Mouse (Mus musculus): ENCODE data around the gene Mrpl2. TPM values are rescaled to one million over a fixed set of nuclear protein-coding genes. Genes with fewer than 3 reads are reported as not detected.

Gene Mrpl2
- polyA plus RNA-seq, 1 experiment from 2014 or later: 67.9 TPM

DNA sequence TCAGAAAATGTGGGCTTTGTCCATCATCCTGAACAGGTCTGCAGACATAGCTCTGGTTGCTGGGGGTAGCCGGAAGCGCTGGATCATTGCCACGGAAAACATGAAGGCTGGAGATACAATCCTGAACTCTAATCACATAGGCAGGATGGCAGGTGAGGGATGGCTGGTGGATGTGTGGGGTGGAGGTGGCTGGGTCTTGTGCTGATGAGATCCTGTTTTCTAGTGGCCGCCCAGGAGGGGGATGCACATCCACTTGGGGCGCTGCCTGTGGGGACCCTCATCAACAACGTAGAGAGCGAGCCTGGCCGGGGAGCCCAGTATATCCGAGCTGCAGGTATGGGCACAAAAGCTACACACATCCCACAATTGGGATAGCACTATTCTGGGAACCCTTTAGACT lies 2.4 kb downstream of the Mrpl2 start:
- H3K27ac ChIP-seq (replicated peaks): no peak overlapping the region
- no peak for ATAC-seq (ENCODE audit: insufficient read depth)
- no peaks in the 10 kb centered on the region for H3K9me3 ChIP-seq (replicated peaks)
- 84% methylated on average over 9 of the region's 9 CpGs for WGBS (ENCODE audit: insufficient replicate concordance)
- H3K36me3 ChIP-seq (replicated peaks): peaks cover 24% of the 10 kb centered on the region
- no peaks in the 10 kb centered on the region for H3K27me3 ChIP-seq
- no peak overlapping the region for H3K4me3 ChIP-seq (replicated peaks)
- no peak overlapping the region for H3K4me2 ChIP-seq
- no peak overlapping the region for H3K9ac ChIP-seq
- H3K4me1 ChIP-seq (replicated peaks): peaks cover 63% of the 10 kb centered on the region

DNA sequence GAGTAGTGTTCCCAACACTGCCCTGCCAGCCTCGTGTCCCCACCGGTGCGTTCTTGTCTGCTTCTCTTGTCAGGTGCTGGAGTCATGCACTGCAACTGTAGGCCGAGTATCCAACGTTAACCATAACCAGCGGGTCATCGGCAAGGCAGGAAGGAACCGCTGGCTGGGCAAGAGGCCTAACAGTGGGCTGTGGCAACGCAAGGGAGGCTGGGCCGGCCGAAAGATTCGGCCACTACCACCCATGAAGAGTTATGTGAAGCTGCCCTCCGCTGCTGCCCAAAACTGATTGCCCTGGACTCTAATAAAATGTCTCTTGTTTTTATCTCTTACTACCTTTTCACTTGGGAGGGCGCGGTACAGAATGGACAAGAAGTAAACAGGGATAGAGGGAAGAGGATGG lies 3.8 kb downstream of the Mrpl2 start:
- H3K4me1 ChIP-seq (replicated peaks): peaks cover 53% of the 10 kb centered on the region
- H3K4me2 ChIP-seq: peak overlapping the region; percentile 98
- H3K27ac ChIP-seq (replicated peaks): peak overlapping the region; percentile 85
- peaks cover 38% of the 10 kb centered on the region for H3K36me3 ChIP-seq (replicated peaks)
- peak overlapping the region; percentile 70 for H3K9ac ChIP-seq
- no peak for ATAC-seq (ENCODE audit: insufficient read depth)
- H3K4me3 ChIP-seq (replicated peaks): peak overlapping the region; percentile 74
- H3K9me3 ChIP-seq (replicated peaks): no peaks in the 10 kb centered on the region
- no peaks in the 10 kb centered on the region for H3K27me3 ChIP-seq
- 23% methylated on average over 15 of the region's 15 CpGs for WGBS (ENCODE audit: insufficient replicate concordance)

DNA sequence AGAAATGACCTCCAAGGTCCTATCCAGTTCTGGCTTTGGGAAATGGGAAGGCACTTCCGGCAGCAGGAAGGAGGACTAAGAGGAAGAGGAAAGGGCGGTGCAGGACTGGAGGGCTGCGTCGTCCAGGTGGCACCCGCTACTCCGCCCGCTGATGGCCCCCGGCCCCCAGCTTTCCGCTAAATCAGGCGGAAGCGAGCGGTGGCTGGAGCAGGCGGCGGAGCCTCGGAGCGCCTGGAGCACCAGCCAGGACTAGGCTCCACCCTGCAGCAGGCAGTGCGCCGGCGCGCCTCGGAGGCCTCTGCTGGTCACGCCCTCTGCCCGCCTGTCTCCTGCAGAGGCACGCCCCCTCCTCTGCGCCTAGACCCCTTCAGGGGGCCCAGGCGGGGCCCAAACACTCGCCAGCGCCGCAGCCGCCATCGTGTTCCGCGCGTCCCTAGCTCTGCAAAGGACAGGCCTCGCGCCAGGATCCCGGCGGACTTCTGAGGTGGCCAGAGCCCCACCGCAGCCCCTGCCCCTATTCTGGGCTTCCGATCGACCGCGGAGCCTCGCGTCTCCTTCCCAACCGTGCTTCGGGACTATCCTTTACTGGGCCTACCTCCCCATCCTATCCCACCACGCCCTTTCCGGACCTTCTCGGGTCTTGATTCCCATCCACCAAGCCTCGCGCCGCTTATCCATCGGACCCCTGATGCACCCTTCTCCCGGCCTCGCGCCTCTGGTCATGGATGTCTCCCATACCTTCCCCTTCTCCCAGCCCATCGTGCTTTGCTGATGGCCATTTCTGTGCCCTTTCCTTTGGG lies 4.4 kb downstream of the Mrpl2 start, which contains the start of gene Cul7:
Cul7 (plus strand) TSS at position 106 of the 800 bp plus-strand sequence.
- peak; percentile 76 for ATAC-seq (ENCODE audit: insufficient read depth)
- Histone ChIP-seq H3K4me2 (peak within 1 kb of the TSS; percentile 98), H3K27ac (replicated peaks) (peak within 1 kb of the TSS; percentile 85), H3K27me3 (no peaks in the 10 kb centered on the region), H3K4me1 (replicated peaks) (peaks cover 49% of the 10 kb centered on the region), H3K9me3 (replicated peaks) (no peaks in the 10 kb centered on the region), H3K36me3 (replicated peaks) (peaks cover 41% of the 10 kb centered on the region), H3K4me3 (replicated peaks) (peak within 1 kb of the TSS; percentile 74), H3K9ac (peak within 1 kb of the TSS; percentile 70)
- WGBS (ENCODE audit: insufficient replicate concordance): under 1% methylated on average over 58 of the region's 58 CpGs

DNA sequence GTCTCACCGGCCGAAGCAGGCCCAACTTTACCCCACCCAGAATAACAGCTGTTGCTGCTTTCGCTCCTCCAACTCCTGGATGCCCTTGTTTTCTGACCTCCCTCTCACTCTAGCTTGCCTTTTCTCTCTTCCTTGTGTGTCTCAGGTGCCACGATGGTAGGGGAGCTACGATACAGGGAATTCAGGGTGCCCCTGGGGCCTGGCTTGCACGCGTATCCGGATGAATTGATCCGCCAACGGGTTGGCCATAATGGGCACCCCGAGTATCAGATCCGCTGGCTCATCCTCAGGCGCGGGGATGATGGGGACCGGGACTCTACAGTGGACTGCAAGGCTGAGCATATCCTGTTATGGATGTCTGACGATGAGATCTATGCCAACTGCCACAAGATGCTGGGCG lies 5.3 kb downstream of the Mrpl2 start:
- peak overlapping the region; percentile 74 for H3K4me3 ChIP-seq (replicated peaks)
- H3K27ac ChIP-seq (replicated peaks): 0 out of 2 replicates have a peak overlapping the region, but pooled peaks have one; percentile 85
- H3K9ac ChIP-seq: peak overlapping the region; percentile 70; the same call in 1 of the 2 replicates
- H3K36me3 ChIP-seq (replicated peaks): peaks cover 44% of the 10 kb centered on the region
- 73% methylated on average over 17 of the region's 17 CpGs for WGBS (ENCODE audit: insufficient replicate concordance)
- no peak for ATAC-seq (ENCODE audit: insufficient read depth)
- no peaks in the 10 kb centered on the region for H3K27me3 ChIP-seq
- no peaks in the 10 kb centered on the region for H3K9me3 ChIP-seq (replicated peaks)
- H3K4me2 ChIP-seq: peak overlapping the region; percentile 98
- peaks cover 52% of the 10 kb centered on the region for H3K4me1 ChIP-seq (replicated peaks)

DNA sequence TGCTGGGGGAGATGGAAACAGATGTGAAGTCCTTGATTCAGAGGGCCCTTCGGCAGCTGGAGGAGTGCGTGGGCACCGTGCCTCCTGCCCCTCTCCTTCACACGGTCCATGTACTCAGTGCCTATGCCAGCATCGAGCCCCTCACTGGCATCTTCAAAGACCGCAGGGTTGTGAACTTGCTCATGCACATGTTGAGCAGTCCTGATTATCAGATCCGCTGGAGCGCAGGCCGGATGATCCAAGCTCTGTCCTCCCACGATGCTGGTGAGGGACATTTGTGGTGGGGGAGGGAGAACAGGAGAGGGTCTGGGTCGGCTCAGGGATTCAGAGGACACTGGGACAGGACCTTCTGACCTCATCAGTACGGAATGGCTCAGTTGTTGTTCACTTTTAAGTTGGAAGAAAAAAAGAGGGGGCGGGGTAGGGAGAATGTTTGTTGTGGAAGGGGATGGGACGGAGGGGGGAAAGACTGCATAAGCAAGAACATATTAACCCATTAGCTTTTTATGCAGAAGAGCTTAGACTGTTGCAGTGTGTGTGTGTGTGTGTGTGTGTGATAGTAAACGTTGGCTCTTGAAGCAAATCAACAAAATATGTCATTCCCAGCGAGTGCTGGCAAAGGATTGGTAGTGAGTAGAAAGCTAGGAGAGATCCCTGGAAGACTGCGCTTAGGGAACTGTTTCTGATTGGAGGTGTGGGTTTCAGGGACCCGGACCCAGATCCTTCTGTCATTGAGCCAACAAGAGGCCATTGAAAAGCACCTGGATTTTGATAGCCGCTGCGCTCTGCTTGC lies 5.9 kb downstream of the Mrpl2 start:
- no peaks in the 10 kb centered on the region for H3K9me3 ChIP-seq (replicated peaks)
- no peak for ATAC-seq (ENCODE audit: insufficient read depth)
- peaks cover 48% of the 10 kb centered on the region for H3K36me3 ChIP-seq (replicated peaks)
- peaks cover 46% of the 10 kb centered on the region for H3K4me1 ChIP-seq (replicated peaks)
- peak overlapping the region; percentile 98 for H3K4me2 ChIP-seq
- WGBS (ENCODE audit: insufficient replicate concordance): 73% methylated on average over 20 of the region's 20 CpGs
- no peak overlapping the region for H3K9ac ChIP-seq
- no peaks in the 10 kb centered on the region for H3K27me3 ChIP-seq
- peak overlapping the region; percentile 74 for H3K4me3 ChIP-seq (replicated peaks)
- H3K27ac ChIP-seq (replicated peaks): no peak overlapping the region

DNA sequence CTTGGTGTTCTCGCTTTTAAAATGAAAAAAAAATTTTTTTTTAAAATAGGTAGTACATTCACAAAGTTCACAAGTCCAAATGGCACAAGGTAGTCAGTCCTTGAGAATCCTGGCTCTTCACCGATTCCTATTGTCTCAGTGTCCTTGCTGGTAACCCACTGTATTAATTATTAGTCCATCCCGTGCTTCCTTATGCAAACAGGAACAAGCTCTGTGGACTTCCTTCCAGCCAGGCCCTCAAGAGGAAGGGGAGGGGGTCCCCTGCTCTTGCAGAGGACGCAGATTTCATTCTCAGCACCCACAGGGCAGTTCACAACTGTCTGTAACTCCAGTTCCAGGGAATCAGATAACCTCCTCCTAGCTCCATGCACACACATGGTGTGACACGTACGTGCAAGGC lies 10.0 kb downstream of the Mrpl2 start:
- WGBS (ENCODE audit: insufficient replicate concordance): 70% methylated on average over 6 of the region's 6 CpGs
- Histone ChIP-seq H3K9me3 (replicated peaks) (no peaks in the 10 kb centered on the region), H3K27me3 (no peaks in the 10 kb centered on the region), H3K4me3 (replicated peaks) (no peak overlapping the region), H3K4me2 (no peak overlapping the region), H3K36me3 (replicated peaks) (peaks cover 60% of the 10 kb centered on the region), H3K27ac (replicated peaks) (no peak overlapping the region), H3K4me1 (replicated peaks) (peaks cover 24% of the 10 kb centered on the region), H3K9ac (no peak overlapping the region)
- ATAC-seq (ENCODE audit: insufficient read depth): no peak

DNA sequence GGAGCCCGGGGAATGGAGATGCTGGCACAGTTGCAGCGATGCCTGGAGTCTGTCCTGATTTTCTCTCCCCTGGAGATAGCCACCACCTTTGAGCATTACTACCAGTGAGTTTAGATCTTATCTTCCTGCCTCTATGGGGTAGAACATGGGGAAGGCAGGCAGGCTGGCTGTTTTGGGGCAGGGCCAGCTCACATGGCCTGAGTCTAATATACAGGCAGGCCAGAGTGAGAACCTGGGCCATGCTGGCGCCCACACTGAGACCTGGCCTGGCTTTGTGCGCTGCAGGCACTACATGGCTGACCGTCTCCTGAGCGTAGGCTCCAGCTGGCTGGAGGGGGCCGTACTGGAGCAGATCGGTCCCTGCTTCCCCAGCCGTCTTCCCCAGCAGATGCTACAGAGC lies 15.3 kb downstream of the Mrpl2 start:
- H3K4me2 ChIP-seq: no peak overlapping the region
- H3K36me3 ChIP-seq (replicated peaks): peaks cover 73% of the 10 kb centered on the region
- H3K9ac ChIP-seq: no peak overlapping the region
- no peaks in the 10 kb centered on the region for H3K27me3 ChIP-seq
- H3K9me3 ChIP-seq (replicated peaks): no peaks in the 10 kb centered on the region
- no peak for ATAC-seq (ENCODE audit: insufficient read depth)
- no peak overlapping the region for H3K27ac ChIP-seq (replicated peaks)
- 87% methylated on average over 9 of the region's 9 CpGs for WGBS (ENCODE audit: insufficient replicate concordance)
- no peak overlapping the region for H3K4me3 ChIP-seq (replicated peaks)
- no peaks in the 10 kb centered on the region for H3K4me1 ChIP-seq (replicated peaks)

DNA sequence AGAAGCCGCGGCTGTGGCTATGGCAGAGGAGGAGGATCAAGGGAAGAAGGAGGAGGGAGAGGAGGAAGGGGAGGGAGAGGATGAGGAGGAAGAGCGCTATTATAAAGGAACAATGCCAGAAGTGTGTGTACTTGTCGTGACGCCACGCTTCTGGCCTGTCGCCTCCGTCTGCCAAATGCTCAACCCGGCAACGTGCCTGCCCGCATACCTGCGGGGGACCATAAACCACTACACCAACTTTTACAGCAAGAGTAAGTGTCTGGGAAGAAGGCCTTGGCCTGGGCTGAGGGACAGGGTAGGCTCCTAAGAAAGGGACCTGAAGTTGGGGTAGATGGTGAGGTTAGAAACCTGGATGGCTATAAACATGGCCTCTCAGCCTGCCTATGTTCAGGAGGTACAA lies 16.0 kb downstream of the Mrpl2 start:
- no peaks in the 10 kb centered on the region for H3K27me3 ChIP-seq
- no peak for ATAC-seq (ENCODE audit: insufficient read depth)
- peaks cover 73% of the 10 kb centered on the region for H3K36me3 ChIP-seq (replicated peaks)
- no peak overlapping the region for H3K4me2 ChIP-seq
- no peaks in the 10 kb centered on the region for H3K4me1 ChIP-seq (replicated peaks)
- H3K27ac ChIP-seq (replicated peaks): no peak overlapping the region
- H3K9ac ChIP-seq: no peak overlapping the region
- no peaks in the 10 kb centered on the region for H3K9me3 ChIP-seq (replicated peaks)
- H3K4me3 ChIP-seq (replicated peaks): no peak overlapping the region
- WGBS (ENCODE audit: insufficient replicate concordance): 85% methylated on average over 12 of the region's 12 CpGs

DNA sequence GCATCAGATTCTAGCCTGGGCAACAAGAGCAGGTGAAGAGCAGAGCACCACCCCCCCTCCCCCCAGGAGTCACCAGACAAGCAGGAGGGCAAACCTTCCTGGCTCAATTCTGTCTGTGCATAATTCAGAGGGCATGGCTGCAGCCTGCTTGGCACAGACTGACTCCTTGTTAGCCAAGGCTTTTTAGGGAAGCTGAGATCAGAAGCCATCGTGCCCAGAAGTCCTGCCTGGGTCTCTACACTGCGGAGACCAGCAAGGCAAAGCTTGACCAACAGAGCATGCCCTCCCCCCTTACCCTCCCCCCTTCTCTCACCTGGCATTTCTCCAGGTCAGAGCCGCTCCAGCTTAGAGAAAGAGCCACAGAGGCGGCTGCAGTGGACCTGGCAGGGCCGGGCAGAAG lies 16.7 kb downstream of the Mrpl2 start:
- no peak for ATAC-seq (ENCODE audit: insufficient read depth)
- Histone ChIP-seq H3K36me3 (replicated peaks) (peaks cover 72% of the 10 kb centered on the region), H3K9ac (no peak overlapping the region), H3K9me3 (replicated peaks) (no peaks in the 10 kb centered on the region), H3K4me1 (replicated peaks) (no peaks in the 10 kb centered on the region), H3K4me3 (replicated peaks) (no peak overlapping the region), H3K27ac (replicated peaks) (no peak overlapping the region), H3K27me3 (no peaks in the 10 kb centered on the region), H3K4me2 (no peak overlapping the region)
- 84% methylated on average over 5 of the region's 5 CpGs for WGBS (ENCODE audit: insufficient replicate concordance)

DNA sequence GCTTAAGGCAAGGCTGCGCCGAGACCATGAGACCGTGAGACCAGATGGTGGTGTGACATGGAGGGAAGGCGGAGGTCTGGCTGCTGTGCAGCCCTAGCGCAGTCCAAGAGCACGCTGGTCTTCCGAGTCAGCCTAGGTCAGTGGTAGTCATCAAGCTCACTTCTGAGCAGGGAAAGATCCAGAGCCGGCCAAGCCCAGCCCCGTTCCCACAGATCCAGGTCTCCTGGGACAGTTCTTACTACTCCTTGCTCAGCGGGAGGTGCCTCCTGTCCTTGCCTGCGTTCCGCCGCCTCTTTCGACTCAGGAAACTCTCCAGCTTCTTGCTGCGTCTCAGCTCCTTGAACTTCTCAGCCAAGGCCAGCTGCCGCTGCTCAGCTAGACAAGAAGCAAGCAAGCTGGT lies 21.7 kb downstream of the Mrpl2 start:
- Histone ChIP-seq H3K4me3 (replicated peaks) (no peak overlapping the region), H3K27me3 (no peaks in the 10 kb centered on the region), H3K9me3 (replicated peaks) (no peaks in the 10 kb centered on the region), H3K4me1 (replicated peaks) (peaks cover 7% of the 10 kb centered on the region; the same call in 1 of the 2 replicates), H3K36me3 (replicated peaks) (peaks cover 70% of the 10 kb centered on the region), H3K4me2 (no peak overlapping the region), H3K9ac (no peak overlapping the region), H3K27ac (replicated peaks) (no peak overlapping the region)
- ATAC-seq (ENCODE audit: insufficient read depth): no peak
- WGBS (ENCODE audit: insufficient replicate concordance): 88% methylated on average over 16 of the region's 16 CpGs

DNA sequence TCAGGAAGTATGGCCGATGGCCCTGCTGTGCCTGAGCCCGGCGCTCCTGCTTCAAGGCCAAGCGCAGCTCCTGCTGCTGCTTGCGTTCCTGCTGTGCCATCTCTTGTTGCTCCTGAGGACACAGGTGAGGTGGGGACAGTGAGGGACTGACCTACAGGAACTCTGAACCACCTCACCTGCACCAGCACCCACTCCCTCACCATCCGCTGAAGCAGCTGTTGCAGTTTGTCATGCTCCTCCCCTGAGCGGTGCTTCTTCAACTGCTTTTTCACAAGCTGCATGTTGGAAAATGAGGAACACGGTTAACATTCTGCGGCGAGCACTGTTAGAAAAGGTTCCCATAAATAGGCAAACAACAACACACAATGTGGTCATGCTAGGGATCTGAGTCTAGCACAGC lies 23.9 kb downstream of the Mrpl2 start:
- Histone ChIP-seq H3K9me3 (replicated peaks) (no peaks in the 10 kb centered on the region), H3K4me3 (replicated peaks) (no peak overlapping the region), H3K27ac (replicated peaks) (no peak overlapping the region), H3K4me2 (no peak overlapping the region), H3K4me1 (replicated peaks) (peaks cover 27% of the 10 kb centered on the region), H3K27me3 (no peaks in the 10 kb centered on the region), H3K36me3 (replicated peaks) (peaks cover 55% of the 10 kb centered on the region), H3K9ac (no peak overlapping the region)
- no peak for ATAC-seq (ENCODE audit: insufficient read depth)
- 90% methylated on average over 10 of the region's 10 CpGs for WGBS (ENCODE audit: insufficient replicate concordance)

All from liver, embryonic 15.5 days (tissue).